Mouse (Mus musculus): ENCODE results near the gene Wscd2. TPM values are rescaled to one million over a fixed set of nuclear protein-coding genes. Genes with fewer than 3 reads are reported as not detected.

Wscd2 gene
- polyA plus RNA-seq, 1 experiment from 2014 or later: 0.06 TPM

GRCm38 (mm10) chr5:113639126-113639525 lies 149.0 kb downstream of the Wscd2 start:
- H3K4me2 ChIP-seq (ENCODE audit: low read depth, low read length): no peak overlapping the region
- H3K9me3 ChIP-seq (replicated peaks; ENCODE audit: control insufficient read depth, low read length): no peaks in the 10 kb centered on the region
- H3K36me3 ChIP-seq (ENCODE audit: control insufficient read depth, insufficient read depth): no peaks in the 10 kb centered on the region
- WGBS (ENCODE audit: insufficient replicate concordance): 43% methylated on average over 5 of the region's 5 CpGs
- no peak for ATAC-seq (ENCODE audit: low read depth)
- no peaks in the 10 kb centered on the region for H3K4me1 ChIP-seq (ENCODE audit: control insufficient read depth, low read depth, low read length)
- H3K27ac ChIP-seq (ENCODE audit: low read length): no peak overlapping the region
- no peak overlapping the region for H3K9ac ChIP-seq (ENCODE audit: low read depth, low read length)
- no peaks in the 10 kb centered on the region for H3K27me3 ChIP-seq (ENCODE audit: control insufficient read depth, insufficient read depth, low read depth, low read length)
- no peak overlapping the region for H3K4me3 ChIP-seq (ENCODE audit: low read depth, low read length)

Other genes with a start within 250 kb of the Wscd2 start
- 1.6 and 2.0 TPM in 2 replicates for gene Sgsm1, start 179.5 kb upstream of the Wscd2 start, polyA plus RNA-seq (2015; fragmentation: Nextera tagmentation; extraction: Ambion mirVana)
- gene Aym1, start 133.0 kb upstream of the Wscd2 start, polyA plus RNA-seq (2015; fragmentation: Nextera tagmentation; extraction: Ambion mirVana): not detected in 2 replicates
- gene Cmklr1, start 160.1 kb downstream of the Wscd2 start, polyA plus RNA-seq (2015; fragmentation: Nextera tagmentation; extraction: Ambion mirVana): 2.5 TPM in 2 replicates
- gene 1700069L16Rik, start 234.4 kb downstream of the Wscd2 start, polyA plus RNA-seq (2015; fragmentation: Nextera tagmentation; extraction: Ambion mirVana): not detected in 2 replicates
- gene Ficd, start 245.5 kb downstream of the Wscd2 start, polyA plus RNA-seq (2015; fragmentation: Nextera tagmentation; extraction: Ambion mirVana): 2.5 and 2.6 TPM in 2 replicates

Data from liver, embryonic 16.5 days (tissue).